Mouse (Mus musculus): Measurements from ENCODE around the gene Slc2a4.

The Slc2a4 gene

DNA sequence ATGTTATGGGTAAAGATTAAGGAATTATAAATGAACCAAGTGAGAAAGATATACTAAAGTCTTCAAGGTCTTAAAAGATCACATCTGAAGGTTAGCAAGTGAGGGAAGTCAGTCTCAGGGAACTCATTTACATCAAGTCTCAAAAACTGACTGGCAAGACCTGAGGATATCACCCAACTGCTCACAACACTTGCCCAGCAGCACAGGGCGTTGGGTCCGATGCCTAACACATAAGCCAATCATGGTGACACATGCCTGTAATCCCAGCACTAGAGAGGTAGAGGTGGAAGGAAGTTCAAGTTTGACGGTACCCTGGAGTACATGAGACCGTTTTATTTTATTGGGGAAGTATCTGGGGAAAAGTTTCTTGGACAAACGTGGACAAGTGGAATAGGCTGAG is 29.9 kb downstream of the Slc2a4 start:
- DNase-seq: no peak

DNA sequence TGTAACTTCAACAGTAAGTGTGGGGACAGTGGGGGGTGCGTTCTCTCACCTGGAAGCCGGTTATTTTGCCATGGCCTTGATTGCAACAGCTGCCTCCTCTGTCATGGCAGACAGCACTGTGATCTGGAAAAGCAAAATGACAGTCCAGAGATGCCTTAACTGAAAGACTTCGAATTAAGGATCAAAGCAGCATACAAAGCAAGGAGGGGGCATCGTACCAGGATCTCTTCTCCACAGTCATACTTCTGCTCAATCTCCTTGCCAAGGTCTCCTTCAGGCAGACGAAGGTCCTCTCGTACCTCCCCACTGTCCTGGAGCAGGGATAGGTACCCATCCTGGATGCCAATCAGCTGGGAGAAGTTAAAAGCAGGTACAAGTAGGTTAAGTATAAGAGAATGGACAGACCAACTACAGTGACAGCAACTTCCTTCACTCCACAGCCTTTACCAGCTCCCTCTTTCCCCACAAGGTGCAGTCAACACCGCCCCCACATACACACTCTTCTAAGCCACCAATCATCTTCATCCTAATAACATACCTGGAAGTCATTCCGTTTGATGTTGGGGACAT is 30.5 kb downstream of the Slc2a4 start:
- peak; percentile 76 for DNase-seq

- peak; percentile 91 for DNase-seq
These were observed 31.2 kb downstream of the Slc2a4 start for GRCm38 (mm10) chr11:69916652-69917378.

GRCm38 (mm10) chr11:69915667-69916627 is 32.0 kb downstream of the Slc2a4 start:
- DNase-seq: peak; percentile 90

DNA sequence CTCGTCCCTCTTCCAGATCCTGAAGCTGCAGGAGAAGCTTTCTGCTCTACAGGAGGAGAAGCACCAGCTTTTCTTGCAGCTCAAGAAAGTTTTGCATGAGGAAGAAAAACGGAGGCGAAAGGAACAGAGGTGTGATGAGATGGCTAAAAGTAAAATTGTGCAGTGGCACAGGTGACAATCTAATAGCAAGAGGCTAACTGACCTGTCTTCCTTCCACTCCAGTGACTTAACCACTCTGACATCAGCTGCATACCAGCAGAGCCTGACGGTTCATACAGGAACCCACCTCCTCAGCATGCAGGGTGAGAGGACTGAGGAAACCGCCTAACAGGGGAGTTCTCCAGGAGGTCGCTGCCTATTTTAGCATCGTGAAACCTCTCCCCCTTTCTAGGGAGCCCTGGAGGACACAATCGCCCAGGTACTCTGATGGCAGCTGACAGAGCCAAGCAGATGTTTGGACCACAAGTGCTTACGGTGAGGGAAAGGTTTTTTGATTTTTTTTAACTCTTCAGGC is 33.0 kb downstream of the Slc2a4 start:
- DNase-seq: no peak

- DNase-seq: no peak
These were observed 33.6 kb downstream of the Slc2a4 start for GRCm38 (mm10) chr11:69914372-69914764.

- peak; percentile 99 for DNase-seq
These were observed 34.2 kb downstream of the Slc2a4 start, which contains the start of gene Gps2 for GRCm38 (mm10) chr11:69913554-69914371. Gene Gps2, plus strand, starts transcription at chr11:69913888.

DNA sequence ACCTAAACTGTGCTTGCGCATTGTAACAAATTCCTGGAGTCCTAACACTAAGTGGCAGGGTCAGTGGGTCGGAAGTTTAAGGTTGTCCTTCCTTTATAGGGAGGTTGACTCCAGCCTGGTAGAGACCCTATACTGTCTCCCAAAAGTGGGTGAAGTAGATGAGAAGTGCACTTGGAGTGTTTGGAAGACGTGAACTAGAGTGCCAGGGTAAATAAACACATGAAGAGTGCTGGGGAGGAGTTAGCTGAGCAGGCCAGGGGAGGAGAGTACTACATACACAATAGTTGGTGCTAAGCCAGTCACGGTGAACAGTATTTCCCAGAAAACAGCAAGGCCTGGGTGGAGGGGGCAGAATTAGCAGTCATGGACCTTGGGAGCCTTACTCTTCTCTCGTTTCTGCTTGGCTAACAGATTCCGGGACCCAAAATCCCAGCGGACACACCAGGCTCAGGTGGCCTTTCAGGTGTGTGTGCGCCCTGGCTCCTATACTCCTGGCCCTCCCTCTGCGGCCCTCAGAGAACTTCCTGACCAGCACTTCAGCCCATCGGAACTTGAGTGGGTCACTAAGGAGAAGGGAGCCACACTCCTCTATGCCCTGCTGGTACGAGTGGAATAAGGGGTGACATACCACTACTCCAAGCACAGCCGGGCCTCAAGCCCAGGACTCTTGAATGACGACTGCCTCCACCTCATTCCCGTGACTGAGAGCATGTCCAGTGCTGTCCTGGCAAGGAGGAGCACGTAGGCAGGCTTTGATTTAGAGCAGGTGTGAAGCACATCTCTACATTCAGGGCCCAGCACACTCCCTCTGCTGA is 35.1 kb downstream of the Slc2a4 start:
- peak; percentile 93 for DNase-seq

- peak; percentile 90 for DNase-seq
These were observed 36.3 kb downstream of the Slc2a4 start for GRCm38 (mm10) chr11:69911701-69912100.

- DNase-seq: peak; percentile 87
These were observed 37.0 kb downstream of the Slc2a4 start for GRCm38 (mm10) chr11:69910781-69911560.

DNA sequence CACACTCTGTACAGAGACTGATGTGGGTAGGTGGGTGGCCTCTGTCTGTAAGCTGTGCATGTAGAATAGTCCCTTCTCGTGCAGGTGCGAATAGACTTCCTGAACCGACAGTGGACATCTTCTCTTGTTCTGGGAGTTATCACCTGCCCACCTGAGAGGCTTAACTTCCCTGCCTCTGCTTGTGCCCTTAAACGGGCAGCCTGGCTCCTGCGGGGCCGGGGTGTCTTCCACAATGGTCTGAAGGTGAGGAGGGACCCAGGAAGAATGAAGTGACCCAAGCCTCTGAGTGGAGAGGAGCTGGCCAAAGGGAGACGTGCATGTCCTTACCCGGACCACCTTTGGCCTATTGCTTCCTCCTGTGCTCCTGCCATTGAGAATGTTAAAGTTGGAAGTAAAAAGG is 37.8 kb downstream of the Slc2a4 start:
- DNase-seq: peak; percentile 89

- DNase-seq: peak; percentile 87
These were observed 38.8 kb downstream of the Slc2a4 start for GRCm38 (mm10) chr11:69909174-69909573.

DNA sequence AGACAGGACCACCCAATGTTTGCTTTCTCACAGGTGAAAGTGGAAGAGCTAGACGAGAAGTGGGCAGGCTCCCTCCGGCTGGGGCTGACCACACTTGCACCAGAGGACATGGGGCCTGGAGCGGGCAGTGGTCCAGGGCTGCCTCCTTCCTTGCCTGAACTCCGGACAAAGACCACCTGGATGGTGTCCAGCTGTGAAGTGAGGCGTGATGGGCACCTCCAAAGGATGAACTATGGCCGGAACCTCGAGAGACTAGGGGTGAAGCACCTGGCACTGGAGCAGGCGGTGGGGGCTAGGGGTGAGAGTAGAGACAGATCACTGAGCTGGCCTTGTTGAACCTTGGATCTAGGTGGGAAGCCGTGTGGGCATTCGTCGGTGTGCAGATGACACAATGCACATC is 39.3 kb downstream of the Slc2a4 start:
- peak; percentile 87 for DNase-seq

DNA sequence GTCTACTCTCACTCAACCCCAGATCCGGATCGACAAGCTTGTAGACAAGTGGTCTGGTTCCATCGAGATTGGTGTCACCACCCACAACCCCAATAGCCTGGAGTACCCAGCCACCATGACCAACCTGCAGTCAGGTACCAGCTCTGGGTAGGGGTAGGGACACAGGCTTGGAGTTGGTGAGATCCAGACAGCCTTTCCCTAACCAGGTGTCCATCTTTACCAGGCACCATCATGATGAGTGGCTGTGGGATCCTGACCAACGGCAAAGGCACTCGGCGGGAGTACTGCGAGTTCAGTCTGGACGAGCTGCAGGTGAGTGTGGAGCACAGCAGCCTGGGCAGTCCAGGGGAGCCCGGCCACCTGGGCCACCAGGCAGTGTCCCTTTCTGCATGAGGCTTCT is 43.7 kb downstream of the Slc2a4 start:
- peak; percentile 91 for DNase-seq

- peak; percentile 94 for DNase-seq
These were observed 45.0 kb downstream of the Slc2a4 start for GRCm38 (mm10) chr11:69902972-69903371.

GRCm38 (mm10) chr11:69901993-69902392 is 46.0 kb downstream of the Slc2a4 start:
- DNase-seq: no peak

DNA sequence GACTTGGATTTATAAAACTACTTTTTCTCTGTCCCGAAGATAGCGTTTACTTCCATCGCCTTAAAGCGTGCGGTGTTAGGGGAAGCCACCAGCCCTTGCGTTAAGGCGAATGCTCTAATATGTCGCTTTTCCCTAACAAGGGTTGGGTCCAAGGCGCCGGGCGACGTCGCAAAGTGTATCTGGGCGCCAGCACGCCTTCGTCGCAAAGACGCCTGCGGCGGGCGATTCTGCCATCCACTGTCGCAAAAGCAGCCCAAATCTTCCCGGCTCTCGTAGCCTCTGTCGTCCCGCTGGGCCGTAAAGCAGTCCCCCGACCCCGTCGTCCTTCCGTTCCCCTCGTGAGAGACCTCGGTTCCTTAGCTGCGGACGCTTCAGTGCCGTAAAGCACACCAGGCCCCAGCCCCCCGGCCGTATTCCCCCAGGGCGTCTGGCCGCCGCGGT is 46.6 kb downstream of the Slc2a4 start:
- DNase-seq: peak; percentile 100

GRCm38 (mm10) chr11:69900471-69901405 is 47.2 kb downstream of the Slc2a4 start, which contains the start of the genes 2810408A11Rik and Neurl4:
Gene 2810408A11Rik, minus strand, starts transcription at chr11:69900987.
Gene Neurl4, plus strand, starts transcription at chr11:69901072.
- DNase-seq: peak; percentile 100

- no peak for DNase-seq
These were observed 48.1 kb downstream of the Slc2a4 start for GRCm38 (mm10) chr11:69899870-69900269.

All from heart, adult 11 months (tissue).